Mouse (Mus musculus) kidney, embryonic 16.5 days (tissue): ENCODE measurements around the gene Glp1r. TPM values are rescaled to one million over a fixed set of nuclear protein-coding genes. Genes with fewer than 3 reads are reported as not detected.

ENCODE experiments used
- ATAC-seq: fragments of 200-750 bp; cut with Nextera tagmentation; 2 replicates; pipeline ENCODE4 v1.8.0; 2017; ENCODE audit warnings: moderate TSS enrichment; ENCODE audit not compliant: low FRiP score, low TSS enrichment
- H3K27ac ChIP-seq: fragments of 300-500 bp; sonication (generic); 2 replicates; pipeline ENCODE4 v1.5.1; 2014; ENCODE audit warnings: low read length
- H3K27me3 ChIP-seq: fragments of 300-500 bp; sonication (generic); 2 replicates; pipeline ENCODE4 v1.6.1; 2014; ENCODE audit warnings: low read length, control low read depth, mixed read lengths; ENCODE audit not compliant: insufficient read depth
- H3K36me3 ChIP-seq: fragments of 300-500 bp; sonication (generic); 2 replicates; pipeline ENCODE4 v1.6.1; 2014; ENCODE audit warnings: low read length, control low read depth, mixed read lengths; ENCODE audit not compliant: insufficient read depth
- H3K4me1 ChIP-seq: fragments of 300-500 bp; sonication (generic); 2 replicates; pipeline ENCODE4 v1.6.1; 2014; ENCODE audit warnings: low read length, control low read depth, mixed read lengths; ENCODE audit not compliant: insufficient read depth
- H3K4me2 ChIP-seq: fragments of 300-500 bp; sonication (generic); replicated peaks from 2 replicates; pipeline ENCODE4 v1.6.1; 2014; ENCODE audit warnings: low read depth, low read length
- H3K4me3 ChIP-seq: fragments of 300-500 bp; sonication (generic); 2 replicates; pipeline ENCODE4 v1.5.1; 2014; ENCODE audit warnings: mild to moderate bottlenecking, low read length
- H3K9ac ChIP-seq: fragments of 300-500 bp; sonication (generic); replicated peaks from 2 replicates; pipeline ENCODE4 v1.6.1; 2014; ENCODE audit warnings: low read length
- H3K9me3 ChIP-seq: fragments of 300-500 bp; sonication (generic); 2 replicates; pipeline ENCODE4 v1.6.1; 2016; ENCODE audit warnings: low read length, control low read depth
- WGBS: fragments of 180-500 bp; shearing (Covaris S2); extraction: QIAGEN DNeasy Blood & Tissue Kit; methylation state at CpG from one replicate; pipeline ENCODE4 v1.1.7; 2014; 5-methylcytosine and 5-hydroxymethylcytosine counted together
- polyA plus RNA-seq: library from polyadenylated mRNA; unstranded; fragments of >200 nt; fragmentation: Nextera tagmentation; extraction: Ambion mirVana; gene quantifications from 2 replicates; pipeline ENCODE4 v1.2.1, GENCODE M21; 2015

Glp1r gene
- polyA plus RNA-seq, 1 experiment from 2014 or later, result 0.49 TPM

DNA sequence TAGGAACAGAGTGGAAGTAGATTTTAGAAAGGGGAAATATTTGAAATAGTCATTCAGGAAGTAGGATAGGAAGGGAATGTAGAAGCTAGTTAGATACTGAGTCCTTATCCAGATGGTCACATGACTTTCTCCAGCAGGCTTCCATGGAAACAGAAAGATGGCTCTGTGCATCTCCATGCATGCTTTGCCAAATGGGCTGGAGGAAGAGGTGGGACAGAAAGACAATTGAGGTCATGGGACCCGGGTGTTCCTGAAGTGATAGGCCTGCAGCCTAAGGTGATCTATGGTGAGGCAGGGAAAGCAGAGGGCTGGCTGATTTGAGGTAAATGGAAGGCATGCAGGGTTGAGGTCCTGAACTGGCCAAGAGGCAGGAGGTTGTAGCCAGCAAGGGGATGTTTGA is 46.8 kb downstream of the Glp1r start:
- H3K27ac ChIP-seq, result no peak overlapping the region
- no peaks in the 10 kb centered on the region for H3K27me3 ChIP-seq
- no peak for ATAC-seq
- no peaks in the 10 kb centered on the region for H3K4me1 ChIP-seq
- H3K9ac ChIP-seq, result no peak overlapping the region
- WGBS, result 48% methylated on average over 1 of the region's 1 CpGs
- H3K4me2 ChIP-seq, result no peak overlapping the region
- H3K36me3 ChIP-seq, result no peaks in the 10 kb centered on the region
- H3K4me3 ChIP-seq, result no peak overlapping the region
- no peaks in the 10 kb centered on the region for H3K9me3 ChIP-seq

DNA sequence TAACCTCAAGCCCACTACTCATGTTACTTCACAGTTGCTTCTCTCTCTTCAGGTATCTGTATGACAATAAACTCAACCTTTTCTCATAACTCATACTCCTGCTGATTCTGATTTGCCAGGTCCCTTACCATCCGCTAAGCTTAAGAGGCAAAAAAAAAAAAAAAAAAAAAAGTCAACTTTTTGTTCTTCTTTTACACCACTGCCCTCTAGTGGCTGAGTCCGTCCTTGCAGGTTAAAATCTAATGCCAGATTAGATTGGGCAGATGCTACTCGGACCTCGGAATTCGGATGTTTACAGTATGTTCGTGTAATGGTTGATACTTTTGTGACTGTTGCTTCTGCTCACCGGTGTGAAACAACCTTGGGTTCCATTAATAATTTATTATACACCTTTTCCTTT is 49.2 kb downstream of the Glp1r start:
- no peak overlapping the region for H3K4me3 ChIP-seq
- H3K4me2 ChIP-seq, result no peak overlapping the region
- no peaks in the 10 kb centered on the region for H3K27me3 ChIP-seq
- no peaks in the 10 kb centered on the region for H3K4me1 ChIP-seq
- H3K9ac ChIP-seq, result no peak overlapping the region
- no peak overlapping the region for H3K27ac ChIP-seq
- WGBS, result 2% methylated on average over 7 of the region's 7 CpGs
- H3K9me3 ChIP-seq, result no peaks in the 10 kb centered on the region
- no peaks in the 10 kb centered on the region for H3K36me3 ChIP-seq
- no peak for ATAC-seq

DNA sequence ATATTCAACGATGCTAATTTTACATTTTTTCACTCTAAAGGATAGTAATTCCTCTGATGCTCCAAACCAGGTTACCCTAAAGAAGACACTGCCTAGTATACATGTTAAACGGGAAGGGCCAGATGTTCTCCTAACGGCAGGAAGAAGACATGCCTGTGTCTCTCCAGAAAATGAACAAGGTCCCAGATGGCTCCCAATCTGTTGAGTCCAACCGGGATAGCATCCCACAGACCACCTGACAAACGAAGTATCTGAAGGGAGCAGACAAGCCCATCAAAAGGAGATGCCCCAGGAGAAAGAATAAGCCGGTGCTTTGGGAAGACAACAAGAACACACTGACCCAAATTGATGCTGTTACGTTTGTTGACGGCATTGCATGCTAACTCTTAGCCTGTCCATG is 50.0 kb downstream of the Glp1r start:
- Histone ChIP-seq H3K4me1 (no peaks in the 10 kb centered on the region), H3K9me3 (no peaks in the 10 kb centered on the region), H3K9ac (no peak overlapping the region), H3K4me3 (no peak overlapping the region), H3K36me3 (no peaks in the 10 kb centered on the region), H3K27ac (no peak overlapping the region), H3K4me2 (no peak overlapping the region), H3K27me3 (no peaks in the 10 kb centered on the region)
- no peak for ATAC-seq
- 69% methylated on average over 8 of the region's 8 CpGs for WGBS

DNA sequence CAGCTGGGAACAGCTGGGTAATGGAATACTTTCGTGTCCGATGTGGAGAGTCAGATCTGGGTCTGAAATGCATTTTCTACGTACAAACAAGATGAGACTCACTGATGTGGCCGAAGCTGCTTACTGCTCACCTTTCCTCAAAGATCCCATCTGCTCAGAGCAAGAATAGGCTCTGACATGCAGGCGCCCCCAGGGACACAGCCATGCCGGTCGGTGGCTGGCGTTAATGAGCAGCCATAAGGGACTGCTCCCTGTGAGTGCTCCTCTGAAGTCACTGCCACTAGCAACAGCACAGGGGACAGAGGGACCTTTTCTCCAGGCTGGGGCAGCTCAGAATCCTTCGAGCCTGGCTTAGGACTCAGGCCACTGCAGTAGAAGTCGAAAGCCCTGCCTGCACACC is 52.7 kb downstream of the Glp1r start, which contains the start of gene Umodl1:
Gene Umodl1, plus strand, starts transcription at position 301 of the 400 bp plus-strand sequence.
- Histone ChIP-seq H3K4me2 (no peak within 1 kb of the TSS), H3K9ac (no peak within 1 kb of the TSS), H3K4me3 (no peak within 1 kb of the TSS), H3K4me1 (0 out of 2 replicates have a peak, but pooled peaks cover 4% of the 10 kb centered on the region), H3K9me3 (no peaks in the 10 kb centered on the region; the same call in 1 of the 2 replicates), H3K36me3 (no peaks in the 10 kb centered on the region), H3K27ac (no peak within 1 kb of the TSS), H3K27me3 (no peaks in the 10 kb centered on the region)
- whole genome bisulfite sequencing, result 39% methylated on average over 10 of the region's 10 CpGs
- no peak for ATAC-seq

DNA sequence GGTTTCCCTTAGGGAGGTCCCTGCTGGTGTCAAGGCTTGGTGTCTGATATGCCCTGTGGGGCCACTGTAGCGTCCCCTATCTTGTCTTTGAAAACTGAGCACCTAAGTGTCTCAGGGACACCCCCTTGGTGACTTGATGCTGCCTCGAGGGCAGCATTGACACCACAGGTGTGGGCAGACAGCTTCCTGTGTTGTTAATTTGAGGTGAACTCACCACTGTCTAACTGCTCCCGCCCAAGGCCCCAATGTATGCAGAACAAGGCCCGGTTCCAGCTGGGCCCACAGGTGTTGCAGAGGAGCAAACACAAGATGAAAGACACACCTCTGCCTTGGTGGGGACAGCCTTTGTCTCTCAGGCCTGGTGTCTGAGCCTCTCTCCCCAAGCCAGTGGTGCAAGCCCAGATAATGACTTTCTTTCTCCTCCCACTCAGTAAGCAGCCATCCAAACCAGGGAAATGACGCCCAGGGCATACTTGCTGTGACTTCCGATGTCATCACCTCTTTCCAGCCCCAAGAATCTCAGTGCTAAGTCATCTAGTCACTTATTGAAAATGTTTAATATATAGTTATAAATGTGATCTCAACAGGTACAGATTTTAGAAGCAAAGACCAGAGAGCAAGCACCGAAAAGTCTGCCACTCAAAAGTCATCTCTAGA is 60.4 kb downstream of the Glp1r start:
- no peak for ATAC-seq

DNA sequence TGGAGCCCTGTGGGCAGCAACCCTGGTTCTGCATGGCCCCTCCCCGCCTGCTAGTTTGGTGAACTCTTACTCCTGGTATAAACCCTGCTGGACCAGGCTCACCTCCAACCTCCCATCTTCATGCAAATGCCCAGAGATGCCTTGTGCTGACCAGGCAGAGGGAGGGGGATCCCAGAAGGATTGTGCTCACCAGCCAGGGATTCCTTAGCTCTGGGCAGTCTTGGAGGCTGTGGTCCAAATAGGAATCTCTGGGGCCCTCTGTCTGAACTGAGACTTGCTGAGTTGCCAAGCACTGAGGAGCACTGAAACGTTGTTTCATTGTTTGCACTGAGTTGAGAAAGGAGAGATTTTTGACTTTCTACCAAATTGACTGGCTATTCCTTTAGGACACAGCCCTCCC is 61.3 kb downstream of the Glp1r start:
- Histone ChIP-seq H3K27ac (no peak overlapping the region), H3K4me2 (no peak overlapping the region), H3K4me3 (no peak overlapping the region), H3K27me3 (no peaks in the 10 kb centered on the region), H3K9ac (no peak overlapping the region), H3K9me3 (no peaks in the 10 kb centered on the region; the same call in 1 of the 2 replicates), H3K4me1 (no peaks in the 10 kb centered on the region), H3K36me3 (no peaks in the 10 kb centered on the region)
- ATAC-seq, result no peak
- WGBS, result 44% methylated on average over 2 of the region's 2 CpGs

More for the DNA sequence above, 60.4 kb downstream of the Glp1r start:
- Histone ChIP-seq H3K36me3 (no peaks in the 10 kb centered on the region), H3K4me2 (no peak overlapping the region), H3K9me3 (no peaks in the 10 kb centered on the region; the same call in 1 of the 2 replicates), H3K27me3 (no peaks in the 10 kb centered on the region), H3K9ac (no peak overlapping the region), H3K4me3 (no peak overlapping the region), H3K4me1 (0 out of 2 replicates have a peak, but pooled peaks cover 2% of the 10 kb centered on the region), H3K27ac (no peak overlapping the region)
- WGBS, result 47% methylated on average over 7 of the region's 7 CpGs

DNA sequence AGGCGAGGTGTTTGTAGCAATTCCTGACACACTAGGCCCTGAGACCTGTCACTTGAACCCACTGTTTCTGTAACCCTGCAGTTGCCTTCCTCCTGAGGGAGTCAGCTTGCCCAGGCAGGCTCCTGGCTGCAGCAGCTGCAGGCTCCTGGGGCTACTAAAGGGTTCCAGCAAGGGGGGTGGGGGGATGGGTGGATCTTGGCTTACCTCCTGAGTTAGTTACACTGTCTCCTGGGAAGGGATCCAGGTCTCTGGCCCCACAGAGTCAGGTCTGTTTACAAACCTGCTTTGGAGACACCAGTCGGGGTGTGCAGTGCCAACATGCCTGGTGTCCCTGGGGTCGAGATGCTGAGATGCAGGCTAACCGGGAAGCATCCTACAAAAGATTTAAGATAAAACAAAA is 68.4 kb downstream of the Glp1r start:
- Histone ChIP-seq H3K4me3 (no peak overlapping the region), H3K27me3 (no peaks in the 10 kb centered on the region), H3K9me3 (no peaks in the 10 kb centered on the region), H3K27ac (no peak overlapping the region), H3K36me3 (no peaks in the 10 kb centered on the region), H3K4me1 (peaks cover 6% of the 10 kb centered on the region), H3K9ac (no peak overlapping the region), H3K4me2 (no peak overlapping the region)
- ATAC-seq, result no peak
- WGBS, result 69% methylated on average over 4 of the region's 4 CpGs

DNA sequence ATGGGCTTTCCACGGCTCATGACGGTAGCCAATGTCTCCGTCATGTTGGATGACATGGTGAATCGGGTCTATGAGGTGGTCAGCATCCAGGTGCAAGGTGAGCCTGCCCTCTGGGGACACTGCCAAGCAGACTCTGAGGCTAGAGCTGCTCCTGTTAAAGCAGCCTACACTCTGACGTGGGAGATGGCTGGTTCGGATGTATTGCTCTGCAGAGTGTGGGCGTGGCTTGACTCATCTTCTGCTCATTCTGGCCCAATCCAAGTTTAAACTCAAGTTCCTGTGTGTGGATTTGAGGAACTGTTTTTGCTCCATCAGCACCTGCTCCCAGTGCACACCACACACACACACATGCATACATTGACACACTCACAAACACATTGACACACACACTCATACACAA is 70.3 kb downstream of the Glp1r start:
- Histone ChIP-seq H3K27me3 (no peaks in the 10 kb centered on the region), H3K4me1 (peaks cover 6% of the 10 kb centered on the region), H3K4me2 (no peak overlapping the region), H3K4me3 (no peak overlapping the region), H3K9ac (no peak overlapping the region), H3K27ac (no peak overlapping the region), H3K9me3 (no peaks in the 10 kb centered on the region), H3K36me3 (no peaks in the 10 kb centered on the region)
- WGBS, result 82% methylated on average over 7 of the region's 7 CpGs
- ATAC-seq, result no peak

DNA sequence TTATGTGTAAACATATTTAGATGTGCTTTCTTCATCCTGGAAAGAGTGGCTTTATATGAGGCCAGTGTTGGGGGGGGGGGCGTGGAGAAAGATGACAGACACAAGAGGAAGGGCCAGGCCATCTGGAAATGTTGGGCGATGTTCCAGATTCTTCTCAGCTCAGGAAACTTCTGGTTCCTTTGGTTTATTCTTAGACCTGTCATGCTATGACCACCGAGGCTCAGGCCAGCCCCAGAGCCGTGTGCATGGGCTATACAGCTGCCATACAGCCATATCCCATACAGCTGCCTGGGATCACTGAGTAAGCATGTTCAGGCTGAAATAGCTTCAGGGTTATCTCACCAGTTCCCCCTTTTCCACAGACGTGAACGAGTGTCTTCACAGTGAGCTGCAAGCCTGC is 71.7 kb downstream of the Glp1r start:
- H3K9ac ChIP-seq, result no peak overlapping the region
- H3K36me3 ChIP-seq, result no peaks in the 10 kb centered on the region
- no peaks in the 10 kb centered on the region for H3K27me3 ChIP-seq
- H3K27ac ChIP-seq, result peak overlapping the region; percentile 49; the same call in 1 of the 2 replicates
- H3K9me3 ChIP-seq, result no peaks in the 10 kb centered on the region
- peaks cover 6% of the 10 kb centered on the region for H3K4me1 ChIP-seq
- peak; percentile 61 for ATAC-seq
- 66% methylated on average over 6 of the region's 6 CpGs for whole genome bisulfite sequencing
- H3K4me2 ChIP-seq, result no peak overlapping the region
- H3K4me3 ChIP-seq, result no peak overlapping the region

DNA sequence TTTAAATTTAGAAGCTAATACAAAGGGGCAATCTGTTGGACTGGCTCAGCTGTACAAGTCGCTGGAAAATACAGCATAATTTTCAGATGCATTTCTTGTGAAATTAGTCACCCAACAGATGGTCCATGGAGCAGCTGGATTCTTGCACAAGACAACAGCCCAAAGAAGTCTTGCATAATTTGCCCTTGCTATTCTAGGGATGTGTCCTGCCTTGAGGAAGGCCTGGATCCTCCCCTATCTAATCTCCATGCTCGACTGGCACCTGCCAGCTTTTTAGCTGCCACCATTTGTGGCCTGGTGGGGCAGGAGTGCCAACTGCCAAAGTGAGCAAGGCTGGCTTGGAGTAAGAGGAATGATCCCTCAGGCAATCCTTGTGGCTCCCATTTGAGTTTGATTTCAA is 75.7 kb downstream of the Glp1r start:
- Histone ChIP-seq H3K9ac (no peak overlapping the region), H3K9me3 (no peaks in the 10 kb centered on the region), H3K27ac (no peak overlapping the region), H3K4me2 (no peak overlapping the region), H3K4me1 (peaks cover 6% of the 10 kb centered on the region), H3K36me3 (no peaks in the 10 kb centered on the region), H3K27me3 (no peaks in the 10 kb centered on the region), H3K4me3 (no peak overlapping the region)
- WGBS, result 77% methylated on average over 2 of the region's 2 CpGs
- ATAC-seq, result no peak
